Mouse (Mus musculus): ENCODE measurements around the gene Bsg. TPM values are rescaled to one million over a fixed set of nuclear protein-coding genes. Genes with fewer than 3 reads are reported as not detected.

The Bsg gene
- polyA plus RNA-seq, 1 experiment from 2014 or later: 915 TPM

- Histone ChIP-seq H3K9me3 (replicated peaks; ENCODE audit: control insufficient read depth, low read length, poor library complexity, severe bottlenecking) (no peaks in the 10 kb centered on the region), H3K27me3 (ENCODE audit: control insufficient read depth, insufficient read depth, low read depth, low read length) (no peaks in the 10 kb centered on the region), H3K36me3 (ENCODE audit: control insufficient read depth, insufficient read depth, low read length) (peaks cover 16% of the 10 kb centered on the region; the same call in 1 of the 2 replicates), H3K4me3 (ENCODE audit: low read depth, low read length) (peak overlapping the region; percentile 11; the same call in 1 of the 2 replicates), H3K4me1 (ENCODE audit: control insufficient read depth, insufficient read depth, low read length) (peaks cover 30% of the 10 kb centered on the region), H3K9ac (ENCODE audit: low read depth, low read length) (peak overlapping the region; percentile 89), H3K4me2 (ENCODE audit: low read length) (peak overlapping the region; percentile 69), H3K27ac (ENCODE audit: low read length) (no peak overlapping the region)
- 86% methylated on average over 5 of the region's 5 CpGs for WGBS
- ATAC-seq: no peak
Observed at GRCm38 (mm10) chr10:79706406-79707094, 2.3 kb downstream of the Bsg start.

- 83% methylated on average over 1 of the region's 1 CpGs for WGBS
- Histone ChIP-seq H3K4me2 (ENCODE audit: low read length) (peak overlapping the region; percentile 18; the same call in 1 of the 2 replicates), H3K27ac (ENCODE audit: low read length) (0 out of 2 replicates have a peak overlapping the region, but pooled peaks have one; percentile 37), H3K9ac (ENCODE audit: low read depth, low read length) (no peak overlapping the region), H3K36me3 (ENCODE audit: control insufficient read depth, insufficient read depth, low read length) (peaks cover 16% of the 10 kb centered on the region; the same call in 1 of the 2 replicates), H3K9me3 (replicated peaks; ENCODE audit: control insufficient read depth, low read length, poor library complexity, severe bottlenecking) (no peaks in the 10 kb centered on the region), H3K4me3 (ENCODE audit: low read depth, low read length) (peak overlapping the region; percentile 9; the same call in 1 of the 2 replicates), H3K27me3 (ENCODE audit: control insufficient read depth, insufficient read depth, low read depth, low read length) (no peaks in the 10 kb centered on the region), H3K4me1 (ENCODE audit: control insufficient read depth, insufficient read depth, low read length) (peaks cover 30% of the 10 kb centered on the region)
- no peak for ATAC-seq
Observed at GRCm38 (mm10) chr10:79707162-79707561, 2.9 kb downstream of the Bsg start.

- Histone ChIP-seq H3K36me3 (ENCODE audit: control insufficient read depth, insufficient read depth, low read length) (peaks cover 16% of the 10 kb centered on the region; the same call in 1 of the 2 replicates), H3K27me3 (ENCODE audit: control insufficient read depth, insufficient read depth, low read depth, low read length) (no peaks in the 10 kb centered on the region), H3K4me2 (ENCODE audit: low read length) (peak overlapping the region; percentile 18; the same call in 1 of the 2 replicates), H3K9me3 (replicated peaks; ENCODE audit: control insufficient read depth, low read length, poor library complexity, severe bottlenecking) (no peaks in the 10 kb centered on the region), H3K27ac (ENCODE audit: low read length) (no peak overlapping the region), H3K9ac (ENCODE audit: low read depth, low read length) (no peak overlapping the region), H3K4me1 (ENCODE audit: control insufficient read depth, insufficient read depth, low read length) (peaks cover 30% of the 10 kb centered on the region), H3K4me3 (ENCODE audit: low read depth, low read length) (no peak overlapping the region)
- no peak for ATAC-seq
- WGBS: 66% methylated on average over 4 of the region's 4 CpGs
Observed at GRCm38 (mm10) chr10:79707759-79708158, 3.5 kb downstream of the Bsg start.

GRCm38 (mm10) chr10:79708668-79709067, 4.4 kb downstream of the Bsg start:
- H3K9me3 ChIP-seq (replicated peaks; ENCODE audit: control insufficient read depth, low read length, poor library complexity, severe bottlenecking): no peaks in the 10 kb centered on the region
- H3K36me3 ChIP-seq (ENCODE audit: control insufficient read depth, insufficient read depth, low read length): peaks cover 16% of the 10 kb centered on the region; the same call in 1 of the 2 replicates
- no peak overlapping the region for H3K4me3 ChIP-seq (ENCODE audit: low read depth, low read length)
- no peak overlapping the region for H3K9ac ChIP-seq (ENCODE audit: low read depth, low read length)
- no peaks in the 10 kb centered on the region for H3K27me3 ChIP-seq (ENCODE audit: control insufficient read depth, insufficient read depth, low read depth, low read length)
- H3K4me2 ChIP-seq (ENCODE audit: low read length): 0 out of 2 replicates have a peak overlapping the region, but pooled peaks have one; percentile 3
- H3K27ac ChIP-seq (ENCODE audit: low read length): no peak overlapping the region
- H3K4me1 ChIP-seq (ENCODE audit: control insufficient read depth, insufficient read depth, low read length): peaks cover 30% of the 10 kb centered on the region
- ATAC-seq: no peak
- 90% methylated on average over 21 of the region's 21 CpGs for WGBS

GRCm38 (mm10) chr10:79709307-79709706, 5.0 kb downstream of the Bsg start:
- 84% methylated on average over 7 of the region's 7 CpGs for WGBS

GRCm38 (mm10) chr10:79712029-79712428, 7.7 kb downstream of the Bsg start:
- no peaks in the 10 kb centered on the region for H3K9me3 ChIP-seq (replicated peaks; ENCODE audit: control insufficient read depth, low read length, poor library complexity, severe bottlenecking)
- 86% methylated on average over 1 of the region's 1 CpGs for WGBS
- ATAC-seq: no peak
- H3K9ac ChIP-seq (ENCODE audit: low read depth, low read length): no peak overlapping the region
- no peak overlapping the region for H3K4me2 ChIP-seq (ENCODE audit: low read length)
- H3K4me3 ChIP-seq (ENCODE audit: low read depth, low read length): no peak overlapping the region
- H3K27me3 ChIP-seq (ENCODE audit: control insufficient read depth, insufficient read depth, low read depth, low read length): peaks cover 8% of the 10 kb centered on the region; the same call in 1 of the 2 replicates
- H3K36me3 ChIP-seq (ENCODE audit: control insufficient read depth, insufficient read depth, low read length): peaks cover 16% of the 10 kb centered on the region; the same call in 1 of the 2 replicates
- peaks cover 13% of the 10 kb centered on the region for H3K4me1 ChIP-seq (ENCODE audit: control insufficient read depth, insufficient read depth, low read length)
- H3K27ac ChIP-seq (ENCODE audit: low read length): no peak overlapping the region

More at GRCm38 (mm10) chr10:79709307-79709706, 5.0 kb downstream of the Bsg start:
- Histone ChIP-seq H3K27ac (ENCODE audit: low read length) (no peak overlapping the region), H3K27me3 (ENCODE audit: control insufficient read depth, insufficient read depth, low read depth, low read length) (no peaks in the 10 kb centered on the region), H3K36me3 (ENCODE audit: control insufficient read depth, insufficient read depth, low read length) (peaks cover 16% of the 10 kb centered on the region; the same call in 1 of the 2 replicates), H3K4me1 (ENCODE audit: control insufficient read depth, insufficient read depth, low read length) (peaks cover 30% of the 10 kb centered on the region), H3K4me3 (ENCODE audit: low read depth, low read length) (no peak overlapping the region), H3K4me2 (ENCODE audit: low read length) (no peak overlapping the region), H3K9ac (ENCODE audit: low read depth, low read length) (no peak overlapping the region), H3K9me3 (replicated peaks; ENCODE audit: control insufficient read depth, low read length, poor library complexity, severe bottlenecking) (no peaks in the 10 kb centered on the region)
- ATAC-seq: no peak

GRCm38 (mm10) chr10:79712499-79713126, 8.3 kb downstream of the Bsg start:
- Histone ChIP-seq H3K27me3 (ENCODE audit: control insufficient read depth, insufficient read depth, low read depth, low read length) (peaks cover 12% of the 10 kb centered on the region), H3K4me3 (ENCODE audit: low read depth, low read length) (no peak overlapping the region), H3K27ac (ENCODE audit: low read length) (no peak overlapping the region), H3K9me3 (replicated peaks; ENCODE audit: control insufficient read depth, low read length, poor library complexity, severe bottlenecking) (no peaks in the 10 kb centered on the region), H3K4me1 (ENCODE audit: control insufficient read depth, insufficient read depth, low read length) (peaks cover 11% of the 10 kb centered on the region), H3K4me2 (ENCODE audit: low read length) (no peak overlapping the region), H3K9ac (ENCODE audit: low read depth, low read length) (no peak overlapping the region), H3K36me3 (ENCODE audit: control insufficient read depth, insufficient read depth, low read length) (peaks cover 16% of the 10 kb centered on the region; the same call in 1 of the 2 replicates)
- ATAC-seq: no peak
- 20% methylated on average over 4 of the region's 6 CpGs for WGBS

- no peak overlapping the region for H3K27ac ChIP-seq (ENCODE audit: low read length)
- peaks cover 16% of the 10 kb centered on the region; the same call in 1 of the 2 replicates for H3K36me3 ChIP-seq (ENCODE audit: control insufficient read depth, insufficient read depth, low read length)
- no peak overlapping the region for H3K4me2 ChIP-seq (ENCODE audit: low read length)
- peaks cover 13% of the 10 kb centered on the region for H3K4me1 ChIP-seq (ENCODE audit: control insufficient read depth, insufficient read depth, low read length)
- H3K9ac ChIP-seq (ENCODE audit: low read depth, low read length): no peak overlapping the region
- H3K9me3 ChIP-seq (replicated peaks; ENCODE audit: control insufficient read depth, low read length, poor library complexity, severe bottlenecking): no peaks in the 10 kb centered on the region
- H3K4me3 ChIP-seq (ENCODE audit: low read depth, low read length): no peak overlapping the region
- peaks cover 17% of the 10 kb centered on the region for H3K27me3 ChIP-seq (ENCODE audit: control insufficient read depth, insufficient read depth, low read depth, low read length)
- 29% methylated on average over 1 of the region's 1 CpGs for WGBS
- ATAC-seq: no peak
Observed at GRCm38 (mm10) chr10:79713163-79713562, 8.9 kb downstream of the Bsg start.

GRCm38 (mm10) chr10:79714996-79715395, 10.7 kb downstream of the Bsg start:
- Histone ChIP-seq H3K9me3 (replicated peaks; ENCODE audit: control insufficient read depth, low read length, poor library complexity, severe bottlenecking) (no peaks in the 10 kb centered on the region), H3K4me2 (ENCODE audit: low read length) (no peak overlapping the region)
- WGBS: 72% methylated on average over 4 of the region's 4 CpGs

More at GRCm38 (mm10) chr10:79714996-79715395, 10.7 kb downstream of the Bsg start:
- Histone ChIP-seq H3K4me1 (ENCODE audit: control insufficient read depth, insufficient read depth, low read length) (peaks cover 16% of the 10 kb centered on the region), H3K9ac (ENCODE audit: low read depth, low read length) (no peak overlapping the region), H3K4me3 (ENCODE audit: low read depth, low read length) (no peak overlapping the region), H3K36me3 (ENCODE audit: control insufficient read depth, insufficient read depth, low read length) (peaks cover 7% of the 10 kb centered on the region; the same call in 1 of the 2 replicates), H3K27ac (ENCODE audit: low read length) (no peak overlapping the region), H3K27me3 (ENCODE audit: control insufficient read depth, insufficient read depth, low read depth, low read length) (peaks cover 27% of the 10 kb centered on the region)
- ATAC-seq: no peak

Measured in midbrain, embryonic 16.5 days (tissue).